Mouse (Mus musculus) natural killer cell, adult 2 months (primary cell): ENCODE measurements around the gene Ptpn6.
A peak's percentile ranks its signal among the peaks of the same experiment; 100 is the strongest.

ENCODE experiments used
- DNase-seq, 2 experiments: peaks; one replicate each; pipeline ENCODE4 v3.0.0; 2022; ENCODE audit warnings: low spot score in 2 of 2

Ptpn6 gene

GRCm38 (mm10) chr6:124729850-124730705 is 8.4 kb downstream of the Ptpn6 start:
- peak; percentile 54 to 55 for DNase-seq

GRCm38 (mm10) chr6:124728621-124729020 is 9.9 kb downstream of the Ptpn6 start:
- no peak for DNase-seq

GRCm38 (mm10) chr6:124724472-124724871 is 14.0 kb downstream of the Ptpn6 start:
- DNase-seq, result no peak

DNA sequence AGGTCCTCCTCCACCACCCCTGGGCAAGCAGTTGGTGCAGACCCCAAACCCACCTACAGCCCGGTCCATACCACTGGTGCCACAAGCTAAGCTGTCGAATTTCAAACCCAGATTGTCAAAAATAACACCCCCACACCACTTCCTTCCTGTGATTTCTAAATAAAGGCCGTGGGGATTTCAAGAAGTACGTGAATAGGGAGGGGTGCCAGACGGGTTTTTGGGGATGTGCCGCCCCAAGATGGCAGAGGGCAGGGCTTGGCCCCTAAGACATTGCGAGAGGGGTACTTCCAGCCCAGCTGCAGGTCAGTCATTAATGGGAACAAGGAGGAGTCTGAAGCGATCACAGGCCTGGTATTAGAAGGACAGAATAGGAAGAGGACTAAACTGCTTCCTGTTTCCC is 15.0 kb downstream of the Ptpn6 start:
- DNase-seq, result peak; percentile 81 to 89

DNA sequence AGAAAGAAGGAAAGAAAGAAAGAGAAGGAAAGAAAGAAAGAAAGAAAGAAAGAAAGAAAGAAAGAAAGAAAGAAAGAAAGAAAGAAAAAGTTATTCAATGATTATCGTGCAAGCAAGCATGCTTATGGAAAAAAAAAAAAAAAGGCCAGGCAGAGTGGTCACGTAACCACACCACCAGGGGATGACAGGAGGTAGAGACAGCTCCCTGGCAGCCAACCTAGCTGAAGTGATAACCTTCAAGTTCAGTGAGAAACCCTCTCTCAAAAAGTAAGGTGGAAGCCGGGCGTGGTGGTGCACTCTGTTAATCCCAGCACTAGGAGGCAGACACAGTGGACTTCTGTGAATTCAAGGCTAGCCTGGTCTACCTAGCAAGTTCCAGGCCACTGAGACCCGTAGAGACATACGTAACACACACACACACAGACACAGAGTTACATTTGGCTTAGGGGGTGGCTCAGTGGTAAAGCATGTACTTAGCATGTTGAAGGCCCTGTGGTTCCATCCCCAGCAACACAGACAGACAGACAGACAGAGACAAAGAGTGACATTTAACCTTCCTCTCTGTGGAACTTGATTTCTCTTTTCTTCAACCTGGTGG is 15.5 kb downstream of the Ptpn6 start:
- DNase-seq, result no peak

GRCm38 (mm10) chr6:124720904-124721303 is 17.6 kb downstream of the Ptpn6 start:
- peak in 1 of 2 experiments; percentile 58 for DNase-seq

- no peak for DNase-seq
Observed at GRCm38 (mm10) chr6:124719354-124719978, 19.0 kb downstream of the Ptpn6 start.

DNA sequence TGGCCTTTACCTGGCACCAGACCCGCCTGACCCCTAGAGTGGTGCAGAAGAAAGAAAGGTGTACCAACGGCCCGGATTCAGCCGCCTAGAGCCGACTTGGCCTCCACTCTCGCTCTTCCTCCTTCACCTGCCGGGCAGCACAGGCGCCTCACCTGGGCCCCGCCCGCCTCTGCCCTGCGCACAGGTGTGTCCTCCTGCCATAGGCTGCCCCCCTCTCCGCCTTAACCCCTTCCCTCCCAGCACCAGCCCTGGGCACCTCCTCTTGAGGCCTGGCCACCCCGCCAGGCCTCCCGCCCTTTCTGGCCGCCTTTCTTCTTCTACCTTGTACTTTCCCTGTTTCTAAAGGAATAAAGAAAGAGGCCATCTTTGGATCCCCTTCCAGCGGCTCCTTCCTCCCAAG is 19.8 kb downstream of the Ptpn6 start:
- no peak for DNase-seq

DNA sequence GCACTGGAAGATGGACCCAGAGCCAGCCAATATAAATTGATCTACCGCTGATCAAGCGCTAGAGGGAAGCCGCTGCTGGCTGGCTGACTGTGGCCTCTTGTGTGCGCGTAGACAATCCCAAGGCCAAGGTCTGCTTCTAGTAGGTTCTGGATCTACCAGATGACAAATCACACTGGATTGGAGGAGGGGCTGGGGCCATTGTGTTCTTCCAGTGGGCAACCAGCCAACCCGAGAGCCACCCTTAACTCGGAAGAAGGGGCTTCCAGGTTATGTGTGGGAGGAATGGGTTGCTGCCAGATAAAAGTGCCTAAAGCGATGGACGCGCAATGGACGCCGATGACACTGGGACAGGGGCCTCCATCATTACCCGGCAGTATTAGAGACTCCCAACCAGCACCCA is 20.5 kb downstream of the Ptpn6 start:
- DNase-seq, result no peak

- peak; percentile 53 to 66 for DNase-seq
Observed at GRCm38 (mm10) chr6:124716864-124717490, 21.5 kb downstream of the Ptpn6 start.

- DNase-seq, result no peak
Observed at GRCm38 (mm10) chr6:124712918-124713317, 25.6 kb downstream of the Ptpn6 start.

DNA sequence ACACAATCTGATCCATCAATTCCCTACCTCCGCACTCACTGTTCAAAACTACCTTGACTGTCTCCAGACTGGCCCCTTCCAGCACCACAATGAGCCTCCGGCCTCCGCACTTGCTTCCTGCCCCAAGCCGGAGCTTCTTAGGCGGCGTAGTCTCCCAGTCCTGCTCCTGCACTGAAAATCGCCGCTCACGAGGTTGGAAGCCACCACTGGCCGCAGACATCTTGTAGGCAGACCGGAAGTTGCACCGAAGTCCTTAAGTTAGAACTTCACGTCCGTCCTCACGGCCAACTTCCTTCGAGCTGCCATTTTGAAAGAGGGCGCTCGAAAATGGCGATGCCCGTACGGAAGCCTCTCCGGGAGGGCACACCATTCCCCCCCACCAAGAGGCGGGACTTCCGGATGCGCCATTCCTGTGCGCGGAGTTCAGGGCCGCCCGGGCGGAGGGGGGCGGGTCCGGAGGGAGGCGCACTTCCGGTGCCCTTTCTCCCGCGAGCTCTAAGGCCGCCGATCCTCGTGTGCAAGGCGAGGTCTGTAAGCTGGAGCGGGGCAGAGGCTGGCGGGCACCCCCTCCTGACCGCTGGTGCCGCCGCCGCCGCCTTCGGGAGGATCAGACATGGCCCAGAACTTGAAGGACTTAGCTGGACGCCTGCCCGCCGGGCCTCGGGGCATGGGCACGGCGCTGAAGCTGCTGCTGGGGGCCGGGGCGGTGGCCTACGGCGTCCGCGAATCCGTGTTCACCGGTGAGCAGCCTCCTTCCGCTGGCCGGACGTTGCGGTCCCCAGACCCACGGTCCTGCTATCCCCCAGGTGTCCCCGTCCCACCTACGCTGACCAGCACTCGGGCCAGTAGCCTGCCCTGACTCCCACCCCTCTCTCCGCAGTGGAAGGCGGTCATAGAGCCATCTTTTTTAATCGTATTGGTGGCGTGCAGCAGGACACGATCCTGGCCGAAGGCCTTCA is 26.4 kb downstream of the Ptpn6 start, which contains the start of the genes Emg1 and Phb2:
Emg1 (minus strand) TSS at position 355 of the 959 bp plus-strand sequence.
Phb2 (plus strand) TSS at position 513 of the 959 bp plus-strand sequence.
- DNase-seq, result peak; percentile 97 to 98

GRCm38 (mm10) chr6:124708289-124708889 is 30.1 kb downstream of the Ptpn6 start:
- no peak for DNase-seq

- DNase-seq, result no peak
Observed at GRCm38 (mm10) chr6:124706061-124706627, 32.4 kb downstream of the Ptpn6 start.

DNA sequence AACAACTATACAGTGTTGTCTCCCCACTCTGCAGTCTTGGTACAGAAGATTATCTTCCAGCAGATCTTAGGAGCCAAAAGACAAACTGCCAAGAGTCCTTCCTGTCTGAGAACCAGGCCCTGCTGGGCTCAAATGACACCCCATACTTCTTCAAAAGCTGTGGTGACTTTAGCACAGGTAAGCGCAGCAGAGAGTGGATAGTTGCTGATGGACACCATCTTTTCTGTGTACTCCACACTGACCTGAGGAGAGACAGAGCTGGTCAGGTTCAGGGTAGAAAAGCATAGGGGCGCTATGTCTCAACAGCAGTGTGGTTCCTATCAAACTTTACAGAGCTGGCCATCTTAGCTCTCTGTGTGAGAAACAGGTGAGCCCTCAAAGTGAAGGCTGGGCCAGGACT is 34.1 kb downstream of the Ptpn6 start:
- no peak for DNase-seq

DNA sequence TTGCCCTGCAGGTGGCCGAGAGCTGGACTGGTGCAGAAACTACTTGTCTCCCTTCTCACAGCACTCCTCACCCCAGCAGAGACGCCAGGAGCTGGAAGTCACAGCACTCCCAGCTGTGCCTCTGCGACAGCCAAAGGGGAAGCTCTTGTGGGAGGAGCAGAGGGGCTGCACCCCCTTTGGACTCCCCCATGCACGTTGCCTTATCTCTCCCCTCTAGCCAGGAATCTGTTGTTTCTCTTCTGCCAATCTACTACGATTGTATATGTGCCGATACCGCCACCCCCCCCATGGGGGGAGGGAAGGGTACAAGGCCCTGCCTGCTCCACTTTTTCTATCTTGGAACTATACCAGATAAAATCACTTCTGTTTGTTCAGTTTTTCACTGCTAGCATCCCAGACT is 34.7 kb downstream of the Ptpn6 start:
- no peak for DNase-seq

- DNase-seq, result peak; percentile 62 to 79
Observed at GRCm38 (mm10) chr6:124702784-124703103, 35.8 kb downstream of the Ptpn6 start.

- DNase-seq, result no peak
Observed at GRCm38 (mm10) chr6:124702102-124702783, 36.3 kb downstream of the Ptpn6 start.

DNA sequence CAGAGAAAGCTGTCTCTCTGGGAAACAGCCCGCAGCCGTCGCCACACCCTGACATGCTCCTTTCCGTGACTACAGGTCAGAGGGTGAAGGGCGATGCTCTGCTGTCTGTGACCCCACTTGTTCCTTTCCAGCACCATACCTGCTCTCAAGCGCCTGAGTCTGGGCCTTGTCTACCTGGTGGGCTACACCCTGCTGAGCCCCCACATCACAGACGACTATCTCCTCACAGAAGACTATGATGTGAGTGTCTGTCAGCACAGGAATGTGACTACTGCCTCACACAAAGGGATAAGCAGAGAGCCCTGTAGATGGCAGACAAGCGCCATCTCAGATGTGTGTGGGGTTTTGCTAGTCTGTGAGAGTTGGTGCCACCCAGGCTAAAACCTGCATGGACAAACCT is 37.2 kb downstream of the Ptpn6 start:
- peak in 1 of 2 experiments; percentile 27 for DNase-seq
